Mouse (Mus musculus): ENCODE data around the gene Epha4. TPM values are rescaled to one million over a fixed set of nuclear protein-coding genes. Genes with fewer than 3 reads are reported as not detected.

Epha4 gene
- polyA plus RNA-seq, 1 experiment from 2014 or later: 25.9 TPM

DNA sequence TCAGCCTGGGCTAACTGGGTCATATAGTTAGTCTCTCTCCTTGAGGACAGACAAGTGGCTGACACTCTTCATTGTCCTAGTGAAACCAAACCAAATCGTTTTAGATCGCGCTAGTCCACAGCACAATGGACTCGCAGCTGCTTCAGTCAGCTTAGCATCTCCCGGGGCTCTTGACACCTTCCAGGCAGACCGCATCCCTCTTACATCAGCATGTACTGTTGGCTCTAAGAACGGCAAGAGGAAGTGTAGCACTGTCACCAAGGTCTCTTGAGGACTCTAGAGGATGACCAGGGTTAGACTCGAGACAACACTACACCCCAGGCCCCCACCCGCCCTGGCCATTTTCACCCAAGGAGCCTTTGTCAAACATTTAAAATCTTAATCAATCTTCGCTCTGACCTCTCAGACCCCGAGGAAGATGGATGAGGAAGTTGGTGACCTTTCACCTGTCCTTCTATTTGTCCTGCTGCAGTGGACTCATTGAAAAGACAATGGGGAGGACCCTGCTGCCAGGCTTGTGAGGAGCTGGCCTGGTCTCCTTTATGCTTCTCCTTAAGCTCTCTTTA lies 12.3 kb downstream of the Epha4 start:
- POLR2A ChIA-PET: interaction anchor here (0.6 kb wide), 1 partner anchor 134 kb away, joined by 3 read pairs; no protein-coding TSS in a partner anchor
- no peak for TF ChIP-seq CTCF (IDR thresholded peaks at IDR 0.05)
- in situ Hi-C loops (cut with MboI; ENCODE audit: low pct_unique_long_range_greater_than_20kb): loop anchor here (25.0 kb wide), 1 partner anchor 665 kb away; no protein-coding TSS in a partner anchor
- no peaks in the 10 kb centered on the region for H3K27me3 ChIP-seq
- DNase-seq (ENCODE audit: low read depth, low spot score) (no peak), ATAC-seq (no peak)
- CTCF ChIA-PET: interaction anchor here (0.7 kb wide), 1 partner anchor 31 kb away, joined by 3 read pairs; no protein-coding TSS in a partner anchor

- no peak for DNase-seq (ENCODE audit: low read depth, low spot score)
- no peaks in the 10 kb centered on the region for H3K27me3 ChIP-seq
- ATAC-seq: no peak
- POLR2A ChIA-PET: interaction anchor here (1.0 to 1.1 kb wide), 2 partner anchors 43 to 276 kb away, joined by 4 to 6 read pairs; no protein-coding TSS in a partner anchor
- TF ChIP-seq CTCF (IDR thresholded peaks at IDR 0.05): no peak
- CTCF ChIA-PET: interaction anchor here (1.1 to 1.8 kb wide), 2 partner anchors 16 to 77 kb away, joined by 3 to 4 read pairs; no protein-coding TSS in a partner anchor
- in situ Hi-C loops (cut with MboI; ENCODE audit: low pct_unique_long_range_greater_than_20kb): loop anchor here (25.0 kb wide), 1 partner anchor 664 kb away; no protein-coding TSS in a partner anchor
Observed at GRCm38 (mm10) chr1:77501363-77501933, 13.4 kb downstream of the Epha4 start.

- ChIA-PET POLR2A (interaction anchor here (0.6 kb wide), 1 partner anchor 165 kb away, joined by 3 read pairs; no protein-coding TSS in a partner anchor), CTCF (interaction anchor here (0.9 kb wide), 1 partner anchor 52 kb away, joined by 3 read pairs; no protein-coding TSS in a partner anchor)
- in situ Hi-C loops (cut with MboI; ENCODE audit: low pct_unique_long_range_greater_than_20kb): no loop called here
- no peak for TF ChIP-seq CTCF (IDR thresholded peaks at IDR 0.05)
- DNase-seq (ENCODE audit: low read depth, low spot score) (no peak), ATAC-seq (no peak)
- H3K27me3 ChIP-seq: no peaks in the 10 kb centered on the region
Observed at GRCm38 (mm10) chr1:77497506-77497905, 17.4 kb downstream of the Epha4 start.

DNA sequence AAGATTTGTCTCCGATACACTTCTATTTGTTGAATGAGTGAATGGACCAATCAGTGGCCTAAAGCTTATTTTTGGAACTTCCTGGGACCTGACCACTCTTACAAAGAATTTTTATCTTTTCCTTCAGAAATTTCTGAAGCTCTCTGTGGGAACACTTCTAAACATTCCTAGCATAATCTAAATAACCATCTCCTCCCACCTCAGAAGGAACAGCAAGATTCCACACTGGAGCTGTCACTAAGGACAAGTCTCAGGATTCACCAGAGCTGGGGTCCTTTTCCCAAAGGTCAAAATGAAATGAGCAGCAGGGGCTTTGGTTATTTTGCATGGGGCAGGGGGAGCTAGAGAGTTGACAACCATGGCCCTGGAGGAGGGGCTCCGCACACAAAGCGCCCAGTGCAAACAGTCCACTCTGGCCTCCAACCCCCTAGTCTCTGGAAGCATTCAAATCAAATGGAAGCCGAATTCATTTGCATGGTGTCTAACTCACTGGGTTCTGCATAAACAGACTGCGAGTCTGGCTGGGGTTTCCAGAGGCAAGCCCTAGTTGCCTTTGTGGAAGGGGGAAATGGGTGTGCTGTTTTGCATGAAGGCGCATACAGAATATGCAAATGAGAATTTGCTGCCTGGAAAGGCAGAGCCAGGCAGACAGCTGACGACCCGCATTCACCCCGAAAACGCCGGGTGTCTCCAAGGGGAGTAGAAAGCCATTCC lies 18.3 kb downstream of the Epha4 start:
- ATAC-seq: peak; percentile 65
- DNase-seq (ENCODE audit: low read depth, low spot score): no peak
- POLR2A ChIA-PET: no interaction called here
- no peak for TF ChIP-seq CTCF (IDR thresholded peaks at IDR 0.05)
- CTCF ChIA-PET: interaction anchor here (0.6 to 0.9 kb wide), 2 partner anchors 8 to 45 kb away, joined by 3 read pairs; no protein-coding TSS in a partner anchor
- no peaks in the 10 kb centered on the region for H3K27me3 ChIP-seq
- in situ Hi-C loops (cut with MboI; ENCODE audit: low pct_unique_long_range_greater_than_20kb): no loop called here

- no peaks in the 10 kb centered on the region for H3K27me3 ChIP-seq
- ATAC-seq (no peak), DNase-seq (ENCODE audit: low read depth, low spot score) (no peak)
- in situ Hi-C loops (cut with MboI; ENCODE audit: low pct_unique_long_range_greater_than_20kb): no loop called here
- CTCF ChIA-PET: interaction anchor here (0.9 kb wide), 1 partner anchor 44 kb away, joined by 3 read pairs; no protein-coding TSS in a partner anchor
- POLR2A ChIA-PET: no interaction called here
- no peak for TF ChIP-seq CTCF (IDR thresholded peaks at IDR 0.05)
Observed at GRCm38 (mm10) chr1:77495790-77496158, 19.1 kb downstream of the Epha4 start.

DNA sequence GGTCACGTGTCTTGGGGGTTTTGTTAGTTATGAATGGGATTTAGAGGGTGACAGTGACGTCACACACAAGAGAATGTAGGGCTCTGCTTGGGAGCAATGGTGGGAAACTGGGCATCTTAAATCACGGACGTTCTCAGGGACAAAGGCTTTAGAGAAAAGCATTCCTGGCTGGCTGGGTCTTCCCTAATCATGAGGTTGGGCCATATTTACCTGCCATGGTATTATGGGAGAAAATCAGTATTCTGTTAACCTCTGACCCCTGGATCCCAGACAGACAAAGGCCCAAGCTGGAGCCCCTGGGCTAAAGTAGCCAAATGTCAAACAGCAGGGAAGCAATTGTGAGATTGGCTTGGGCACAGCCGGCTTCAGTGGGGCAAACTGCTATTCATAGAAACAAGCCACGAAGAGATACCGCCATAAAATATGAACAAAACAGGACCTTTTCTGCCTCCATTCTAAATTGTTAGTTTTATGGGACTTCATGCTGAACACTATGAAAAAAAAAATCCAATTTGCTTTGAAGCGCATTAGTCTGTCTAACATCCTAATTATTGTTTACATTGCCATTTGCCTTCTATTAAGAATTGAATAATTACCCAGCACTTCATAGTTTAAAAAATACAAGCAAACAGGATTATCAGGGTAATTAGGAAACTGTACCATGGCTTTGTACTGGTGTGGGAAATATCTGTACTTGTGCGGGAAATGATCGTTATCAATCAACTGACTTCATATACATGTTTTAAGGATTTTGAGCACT lies 19.7 kb downstream of the Epha4 start:
- CTCF ChIA-PET: interaction anchor here (0.9 kb wide), 1 partner anchor 44 kb away, joined by 3 read pairs; no protein-coding TSS in a partner anchor
- ATAC-seq: no peak
- no peaks in the 10 kb centered on the region for H3K27me3 ChIP-seq
- in situ Hi-C loops (cut with MboI; ENCODE audit: low pct_unique_long_range_greater_than_20kb): no loop called here
- POLR2A ChIA-PET: no interaction called here
- TF ChIP-seq CTCF (IDR thresholded peaks at IDR 0.05): no peak
- DNase-seq (ENCODE audit: low read depth, low spot score): no peak

GRCm38 (mm10) chr1:77493841-77494635 lies 20.9 kb downstream of the Epha4 start:
- ChIA-PET CTCF (no interaction called here), POLR2A (interaction anchor here (1.0 kb wide), 1 partner anchor 74 kb away, joined by 3 read pairs; no protein-coding TSS in a partner anchor)
- no peaks in the 10 kb centered on the region for H3K27me3 ChIP-seq
- ATAC-seq (no peak), DNase-seq (ENCODE audit: low read depth, low spot score) (no peak)
- in situ Hi-C loops (cut with MboI; ENCODE audit: low pct_unique_long_range_greater_than_20kb): no loop called here
- no peak for TF ChIP-seq CTCF (IDR thresholded peaks at IDR 0.05)

DNA sequence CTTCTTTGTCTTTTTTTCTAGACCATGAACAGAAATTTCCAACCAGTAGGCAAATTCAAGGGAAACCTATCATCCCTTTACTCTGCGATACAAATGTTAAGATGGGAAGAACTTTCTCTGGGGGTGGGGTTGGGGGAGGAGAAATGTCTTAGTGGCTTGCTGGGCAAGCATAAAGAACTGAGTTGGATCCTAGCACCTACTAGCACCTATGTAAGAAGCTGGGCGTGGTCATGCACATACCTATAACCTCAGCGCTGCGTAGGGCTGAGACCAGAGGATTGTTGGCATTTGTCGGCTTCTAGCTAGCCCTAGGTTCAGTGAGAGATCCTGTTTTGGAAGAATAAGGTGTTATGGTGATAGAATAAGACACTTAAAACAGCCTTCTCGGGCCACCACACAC lies 24.7 kb downstream of the Epha4 start:
- ATAC-seq (no peak), DNase-seq (ENCODE audit: low read depth, low spot score) (no peak)
- TF ChIP-seq CTCF (IDR thresholded peaks at IDR 0.05): no peak
- no peaks in the 10 kb centered on the region for H3K27me3 ChIP-seq
- ChIA-PET CTCF (interaction anchor here (0.9 kb wide), 1 partner anchor 24 kb away, joined by 3 read pairs; no protein-coding TSS in a partner anchor), POLR2A (no interaction called here)
- in situ Hi-C loops (cut with MboI; ENCODE audit: low pct_unique_long_range_greater_than_20kb): no loop called here

GRCm38 (mm10) chr1:77489387-77489786 lies 25.5 kb downstream of the Epha4 start:
- POLR2A ChIA-PET: interaction anchor here (0.6 kb wide), 2 partner anchors 16 to 861 kb away, joined by 3 to 4 read pairs; no protein-coding TSS in a partner anchor
- H3K27me3 ChIP-seq: no peaks in the 10 kb centered on the region
- peak; percentile 55 for ATAC-seq
- in situ Hi-C loops (cut with MboI; ENCODE audit: low pct_unique_long_range_greater_than_20kb): no loop called here
- DNase-seq (ENCODE audit: low read depth, low spot score): no peak
- CTCF ChIA-PET: interaction anchor here (0.9 kb wide), 1 partner anchor 25 kb away, joined by 3 read pairs; no protein-coding TSS in a partner anchor
- no peak for TF ChIP-seq CTCF (IDR thresholded peaks at IDR 0.05)

All from Patski (cell line).